Mouse (Mus musculus): ENCODE results near the gene Tas2r103. TPM values are rescaled to one million over a fixed set of nuclear protein-coding genes. Genes with fewer than 3 reads are reported as not detected.

Gene Tas2r103
- polyA plus RNA-seq (2015; fragmentation: Nextera tagmentation; extraction: Ambion mirVana) = not detected in 2 replicates

GRCm38 (mm10) chr6:133037001-133037400 is at the start of gene Tas2r103:
Gene Tas2r103 (minus strand): TSS chr6:133037101.
- H3K9me3 ChIP-seq (ENCODE audit: control insufficient read depth) = no peaks in the 10 kb centered on the region
- H3K4me3 ChIP-seq (ENCODE audit: low read depth, low read length) = no peak within 1 kb of the TSS
- no peak for ATAC-seq
- H3K4me1 ChIP-seq (replicated peaks; ENCODE audit: control insufficient read depth, insufficient read depth, low read length) = no peaks in the 10 kb centered on the region
- no peak within 1 kb of the TSS for H3K27ac ChIP-seq (ENCODE audit: low read depth, low read length)
- TF ChIP-seq CTCF (IDR thresholded peaks at IDR 0.05; ENCODE audit: low read depth) = no peak
- 64% methylated on average over 2 of the region's 2 CpGs for WGBS
- no peak within 1 kb of the TSS for H3K4me2 ChIP-seq (replicated peaks; ENCODE audit: low read depth)
- no peaks in the 10 kb centered on the region for H3K27me3 ChIP-seq (replicated peaks; ENCODE audit: control insufficient read depth, insufficient read depth, low read length)
- no peaks in the 10 kb centered on the region for H3K36me3 ChIP-seq (ENCODE audit: control insufficient read depth, insufficient read depth)
- H3K9ac ChIP-seq (ENCODE audit: low read depth, low read length) = no peak within 1 kb of the TSS

DNA sequence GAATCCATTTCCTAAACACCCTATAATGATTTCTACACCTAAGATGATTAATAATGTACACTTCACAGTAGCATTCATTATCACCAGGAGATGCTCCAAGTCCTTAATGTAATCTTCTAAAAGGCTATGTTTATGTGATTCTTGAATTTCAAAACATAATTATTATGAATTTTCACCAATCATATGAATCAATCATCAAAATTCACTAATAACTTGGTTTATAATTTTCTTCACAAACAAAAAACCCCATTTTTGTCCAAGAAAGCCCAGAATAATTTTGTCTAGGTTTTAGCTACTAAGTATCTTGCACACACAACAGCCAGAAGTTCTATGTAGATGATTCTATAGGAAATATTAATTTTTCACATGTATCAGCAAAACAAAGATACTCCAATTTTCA is 18.8 kb upstream of the Tas2r103 start, which contains the start of gene Tas2r140:
Gene Tas2r140, minus strand, starts transcription at position 101 of the 400 bp plus-strand sequence.
- no peaks in the 10 kb centered on the region for H3K9me3 ChIP-seq (ENCODE audit: control insufficient read depth)
- no peak within 1 kb of the TSS for H3K4me3 ChIP-seq (ENCODE audit: low read depth, low read length)
- TF ChIP-seq CTCF (IDR thresholded peaks at IDR 0.05; ENCODE audit: low read depth) = no peak
- H3K4me1 ChIP-seq (replicated peaks; ENCODE audit: control insufficient read depth, insufficient read depth, low read length) = no peaks in the 10 kb centered on the region
- H3K27me3 ChIP-seq (replicated peaks; ENCODE audit: control insufficient read depth, insufficient read depth, low read length) = no peaks in the 10 kb centered on the region
- no peak within 1 kb of the TSS for H3K9ac ChIP-seq (ENCODE audit: low read depth, low read length)
- no peak for ATAC-seq
- no peaks in the 10 kb centered on the region for H3K36me3 ChIP-seq (ENCODE audit: control insufficient read depth, insufficient read depth)
- H3K4me2 ChIP-seq (replicated peaks; ENCODE audit: low read depth) = no peak within 1 kb of the TSS
- H3K27ac ChIP-seq (ENCODE audit: low read depth, low read length) = no peak within 1 kb of the TSS

Other genes starting within 250 kb of the Tas2r103 start
- gene Tas2r117, start 234.3 kb downstream of the Tas2r103 start, polyA plus RNA-seq (2015; fragmentation: Nextera tagmentation; extraction: Ambion mirVana) = not detected in 2 replicates
- gene Tas2r123, start 190.0 kb downstream of the Tas2r103 start, polyA plus RNA-seq (2015; fragmentation: Nextera tagmentation; extraction: Ambion mirVana) = not detected in 2 replicates
- not detected in 2 replicates for gene Tas2r116, start 181.7 kb downstream of the Tas2r103 start, polyA plus RNA-seq (2015; fragmentation: Nextera tagmentation; extraction: Ambion mirVana)
- not detected in 2 replicates for gene Tas2r110, start 169.1 kb downstream of the Tas2r103 start, polyA plus RNA-seq (2015; fragmentation: Nextera tagmentation; extraction: Ambion mirVana)
- gene Tas2r113, start 144.1 kb downstream of the Tas2r103 start, polyA plus RNA-seq (2015; fragmentation: Nextera tagmentation; extraction: Ambion mirVana) = not detected in 2 replicates
- gene Tas2r125, start 127.5 kb downstream of the Tas2r103 start, polyA plus RNA-seq (2015; fragmentation: Nextera tagmentation; extraction: Ambion mirVana) = not detected in 2 replicates
- gene Tas2r129, start 86.0 kb downstream of the Tas2r103 start, polyA plus RNA-seq (2015; fragmentation: Nextera tagmentation; extraction: Ambion mirVana) = not detected in 2 replicates
- not detected in 2 replicates for gene Tas2r131, start 79.2 kb downstream of the Tas2r103 start, polyA plus RNA-seq (2015; fragmentation: Nextera tagmentation; extraction: Ambion mirVana)
- not detected in 2 replicates for gene Tas2r109, start 56.1 kb downstream of the Tas2r103 start, polyA plus RNA-seq (2015; fragmentation: Nextera tagmentation; extraction: Ambion mirVana)
- gene Tas2r140, start 18.7 kb upstream of the Tas2r103 start, polyA plus RNA-seq (2015; fragmentation: Nextera tagmentation; extraction: Ambion mirVana) = not detected in 2 replicates
- gene Smim10l1, start 67.8 kb upstream of the Tas2r103 start, polyA plus RNA-seq (2015; fragmentation: Nextera tagmentation; extraction: Ambion mirVana) = 73.1 and 77.4 TPM in 2 replicates